Mouse (Mus musculus) left cerebral cortex, adult 2 months (tissue): Measurements from ENCODE around the gene Timm9. TPM values are rescaled to one million over a fixed set of nuclear protein-coding genes. Genes with fewer than 3 reads are reported as not detected.

Source experiments
- DNase-seq, 2 experiments: peaks; one replicate each; pipeline ENCODE4 v3.0.0; 2021 to 2022; ENCODE audit warnings: low spot score in 2 of 2, mixed read lengths in 1 of 2; ENCODE audit errors: extremely low spot score in 1 of 2
- H3K27ac ChIP-seq: fragments of 200-600 bp; 2 replicates; pipeline ENCODE4 v1.8.1; 2022
- H3K4me3 ChIP-seq: fragments of 200-600 bp; 2 replicates; pipeline ENCODE4 v1.8.1; 2022
- CTCF ChIP-seq: fragments of 200-600 bp; IDR thresholded peaks from 2 replicates; pipeline ENCODE4 v1.8.1; 2022; ENCODE audit warnings: antibody characterized with exemption, mild to moderate bottlenecking, moderate library complexity
- intact Hi-C: fragments of 180-260 bp; cut with DNase I; formaldehyde crosslinking; loops from one replicate; pipeline ENCODE4 v1.15.1; 2025
- total RNA-seq, 2 experiments: library from RNA; stranded (reverse); gene quantifications; 2 replicates each; pipeline ENCODE4 v1.2.3; 2021

Gene Timm9
- total RNA-seq, 2 experiments from 2014 or later, result 60.3 to 63.6 TPM

DNA sequence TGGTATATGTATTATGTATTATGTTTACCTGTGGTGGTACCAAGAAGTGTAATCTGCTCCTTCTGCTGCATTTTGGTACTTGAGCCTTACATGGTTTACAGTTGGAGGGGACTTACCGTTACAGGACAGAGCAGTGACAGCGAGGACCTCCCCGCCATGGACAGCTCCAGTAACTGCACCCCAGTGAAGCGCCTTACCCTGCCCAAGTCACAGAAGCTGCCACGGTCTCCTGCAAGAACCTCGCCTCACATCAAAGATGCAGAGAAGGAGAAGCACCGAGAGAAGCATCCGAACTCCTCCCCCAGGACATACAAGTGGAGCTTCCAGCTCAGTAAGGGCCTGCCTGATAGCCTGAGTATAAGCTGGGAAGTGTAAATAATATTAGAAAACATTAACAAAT lies 50.2 kb downstream of the Timm9 start:
- H3K27ac ChIP-seq, result no peak overlapping the region
- no peak for TF ChIP-seq CTCF
- DNase-seq, result no peak
- intact Hi-C loops, result no loop called here
- H3K4me3 ChIP-seq, result no peak overlapping the region

Other genes with a start within 250 kb of the Timm9 start
- gene Actr10, start 198.8 kb downstream of the Timm9 start, total RNA-seq, result 100 to 1,000 TPM; 138 to 163 TPM
- gene Psma3, start 162.1 kb downstream of the Timm9 start, total RNA-seq, result 100 to 1,000 TPM; 170 to 185 TPM
- gene Arid4a, start 120.7 kb downstream of the Timm9 start, total RNA-seq, result 10 to 100 TPM; 35.2 to 36.4 TPM
- gene Tomm20l, start 25.3 kb downstream of the Timm9 start, total RNA-seq, result not detected
- gene 2700049A03Rik, start 164 bp upstream of the Timm9 start, total RNA-seq, result 1 to 10 TPM; 5.6 to 5.7 TPM
- 10 to 100 TPM in 1 of 2 experiments, 1 to 10 TPM in 1; 9.6 to 12.3 TPM for gene Dact1, start 173.2 kb upstream of the Timm9 start, total RNA-seq